Mouse (Mus musculus): Measurements from ENCODE around the gene Foxk1.

Foxk1 gene

GRCm38 (mm10) chr5:142387716-142388115, 13.6 kb upstream of the Foxk1 start:
- peak; percentile 53 for DNase-seq (ENCODE audit: low read depth, low spot score)

GRCm38 (mm10) chr5:142391691-142392090, 9.6 kb upstream of the Foxk1 start:
- no peak for DNase-seq (ENCODE audit: low read depth, low spot score)

GRCm38 (mm10) chr5:142394602-142395252, 6.6 kb upstream of the Foxk1 start:
- peak; percentile 71 for DNase-seq (ENCODE audit: low read depth, low spot score)

- no peak for DNase-seq (ENCODE audit: low read depth, low spot score)
Measured at GRCm38 (mm10) chr5:142395909-142396308, 5.4 kb upstream of the Foxk1 start.

- peak; percentile 74 for DNase-seq (ENCODE audit: low read depth, low spot score)
Measured at GRCm38 (mm10) chr5:142400181-142400883, 965 bp upstream of the Foxk1 start.

GRCm38 (mm10) chr5:142401641-142402625, 636 bp downstream of the Foxk1 start:
- DNase-seq (ENCODE audit: low read depth, low spot score), result no peak

GRCm38 (mm10) chr5:142403694-142404093, 2.4 kb downstream of the Foxk1 start:
- no peak for DNase-seq (ENCODE audit: low read depth, low spot score)

- DNase-seq (ENCODE audit: low read depth, low spot score), result no peak
Measured at GRCm38 (mm10) chr5:142404307-142404706, 3.0 kb downstream of the Foxk1 start.

GRCm38 (mm10) chr5:142405426-142405825, 4.1 kb downstream of the Foxk1 start:
- no peak for DNase-seq (ENCODE audit: low read depth, low spot score)

- DNase-seq (ENCODE audit: low read depth, low spot score), result no peak
Measured at GRCm38 (mm10) chr5:142406401-142406800, 5.1 kb downstream of the Foxk1 start.

GRCm38 (mm10) chr5:142406937-142407336, 5.6 kb downstream of the Foxk1 start:
- DNase-seq (ENCODE audit: low read depth, low spot score), result no peak

- no peak for DNase-seq (ENCODE audit: low read depth, low spot score)
Measured at GRCm38 (mm10) chr5:142407381-142407780, 6.1 kb downstream of the Foxk1 start.

GRCm38 (mm10) chr5:142409169-142409568, 7.9 kb downstream of the Foxk1 start:
- no peak for DNase-seq (ENCODE audit: low read depth, low spot score)

GRCm38 (mm10) chr5:142410348-142410747, 9.1 kb downstream of the Foxk1 start:
- DNase-seq (ENCODE audit: low read depth, low spot score), result no peak

GRCm38 (mm10) chr5:142412678-142413385, 11.5 kb downstream of the Foxk1 start:
- DNase-seq (ENCODE audit: low read depth, low spot score), result no peak

- DNase-seq (ENCODE audit: low read depth, low spot score), result no peak
Measured at GRCm38 (mm10) chr5:142413723-142414445, 12.6 kb downstream of the Foxk1 start.

GRCm38 (mm10) chr5:142415401-142415800, 14.1 kb downstream of the Foxk1 start:
- peak; percentile 64 for DNase-seq (ENCODE audit: low read depth, low spot score)

- DNase-seq (ENCODE audit: low read depth, low spot score), result no peak
Measured at GRCm38 (mm10) chr5:142416070-142416775, 14.9 kb downstream of the Foxk1 start.

- no peak for DNase-seq (ENCODE audit: low read depth, low spot score)
Measured at GRCm38 (mm10) chr5:142417104-142417503, 15.8 kb downstream of the Foxk1 start.

- no peak for DNase-seq (ENCODE audit: low read depth, low spot score)
Measured at GRCm38 (mm10) chr5:142417876-142418275, 16.6 kb downstream of the Foxk1 start.

Measured in ES-CJ7 (cell line).